Mouse (Mus musculus) gastrocnemius, adult 18-20 months (tissue): ENCODE data around the gene Ncf4. TPM values are rescaled to one million over a fixed set of nuclear protein-coding genes. Genes with fewer than 3 reads are reported as not detected.

ENCODE experiments used
- DNase-seq: peaks from one replicate; pipeline ENCODE4 v3.0.0; 2021; ENCODE audit warnings: low spot score
- microRNA-seq: library from miRNA; unstranded; fragments of <30 nt; microRNA quantifications from one replicate; pipeline ENCODE4 v1.2.0, GENCODE M21; 2021
- total RNA-seq, 2 experiments: library from RNA; stranded (reverse); gene quantifications; 2 replicates each; pipeline ENCODE4 v1.2.3; 2021

Ncf4 gene
- total RNA-seq, 2 experiments from 2014 or later, result 0.50 to 1.00 TPM

- no peak for DNase-seq
These were observed 65.3 kb downstream of the Ncf4 start for GRCm38 (mm10) chr15:78309865-78310264.

- no peak for DNase-seq
These were observed 66.4 kb downstream of the Ncf4 start for GRCm38 (mm10) chr15:78310971-78311370.

Small RNAs within 50 kb of the gene (microRNA-seq; reads per million reads assigned to microRNA genes)
- not detected for gene Mir7676-1

Other genes starting within 250 kb of the Ncf4 start
- gene Cacng2, start 124.8 kb upstream of the Ncf4 start, total RNA-seq, result not detected
- 10 to 100 TPM; 11.5 to 16.6 TPM for gene Ift27, start 70.7 kb upstream of the Ncf4 start, total RNA-seq
- gene Pvalb, start 38.4 kb upstream of the Ncf4 start, total RNA-seq, result over 10,000 TPM; 13,440 to 14,162 TPM
- 1 to 10 TPM in 1 of 2 experiments, under 1 TPM in 1; 0.82 to 1.2 TPM for gene Csf2rb2, start 60.9 kb downstream of the Ncf4 start, total RNA-seq
- 1 to 10 TPM; 1.6 to 1.7 TPM for gene Csf2rb, start 81.0 kb downstream of the Ncf4 start, total RNA-seq
- gene Tex33, start 151.1 kb downstream of the Ncf4 start, total RNA-seq, result not detected
- gene Tst, start 161.1 kb downstream of the Ncf4 start, total RNA-seq, result 10 to 100 TPM; 21.7 to 24.2 TPM
- gene Mpst, start 161.6 kb downstream of the Ncf4 start, total RNA-seq, result 10 to 100 TPM; 56.5 to 65.3 TPM
- 10 to 100 TPM in 1 of 2 experiments, 1 to 10 TPM in 1; 8.4 to 13.9 TPM for gene Kctd17, start 183.8 kb downstream of the Ncf4 start, total RNA-seq
- gene Tmprss6, start 223.8 kb downstream of the Ncf4 start, total RNA-seq, result under 1 TPM in 1 of 2 experiments, not detected in 1; 0.17 TPM